Mouse (Mus musculus) erythroid progenitor cell, adult 5-6 weeks (primary cell): ENCODE measurements around the gene AC124108.1. TPM values are rescaled to one million over a fixed set of nuclear protein-coding genes. Genes with fewer than 3 reads are reported as not detected.
"Not testable (repeated sequence)": the region's sequence is repeated elsewhere in the genome, so short reads cannot be mapped to it uniquely, and the experiment has no call there.

ENCODE experiments used
- ATAC-seq: replicated peaks from 2 replicates; pipeline ENCODE4 v1.8.0; 2016; ENCODE audit warnings: moderate number of reproducible peaks, mild to moderate bottlenecking, moderate TSS enrichment, inconsistent platforms; ENCODE audit not compliant: poor library complexity, low FRiP score, severe bottlenecking
- total RNA-seq, 2 experiments: library from RNA; stranded (forward) in 1 of 2; stranded (reverse) in 1 of 2; fragments of 150-400 nt in 1 of 2; fragments of 186-747, 209-891 nt in 1 of 2; gene quantifications; 2 replicates each; pipeline versions ENCODE4 v1.2.3 to v1.2.4; 2015 to 2017; ENCODE audit warnings: low replicate concordance in 2 of 2

The AC124108.1 gene
- total RNA-seq, 2 experiments from 2014 or later, result not detected

DNA sequence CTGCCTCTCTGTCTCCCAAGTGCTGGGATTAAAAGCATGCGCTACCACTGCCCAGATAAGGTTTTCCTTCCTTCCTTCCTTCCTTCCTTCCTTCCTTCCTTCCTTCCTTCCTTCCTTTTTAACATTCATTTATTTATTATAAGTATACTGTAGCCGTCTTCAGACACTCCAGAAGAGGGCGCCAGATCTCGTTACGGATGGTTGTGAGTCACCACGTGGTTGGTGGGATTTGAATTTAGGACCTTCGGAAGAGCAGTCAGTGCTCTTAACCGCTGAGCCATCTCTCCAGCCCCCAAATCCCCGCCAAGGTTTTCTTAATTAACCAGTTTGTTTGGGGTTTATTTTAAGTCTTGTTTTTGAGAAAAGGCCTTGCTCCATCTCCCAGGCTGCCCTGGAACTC, 28.6 kb upstream of the AC124108.1 start:
- ATAC-seq, result not testable (repeated sequence)

DNA sequence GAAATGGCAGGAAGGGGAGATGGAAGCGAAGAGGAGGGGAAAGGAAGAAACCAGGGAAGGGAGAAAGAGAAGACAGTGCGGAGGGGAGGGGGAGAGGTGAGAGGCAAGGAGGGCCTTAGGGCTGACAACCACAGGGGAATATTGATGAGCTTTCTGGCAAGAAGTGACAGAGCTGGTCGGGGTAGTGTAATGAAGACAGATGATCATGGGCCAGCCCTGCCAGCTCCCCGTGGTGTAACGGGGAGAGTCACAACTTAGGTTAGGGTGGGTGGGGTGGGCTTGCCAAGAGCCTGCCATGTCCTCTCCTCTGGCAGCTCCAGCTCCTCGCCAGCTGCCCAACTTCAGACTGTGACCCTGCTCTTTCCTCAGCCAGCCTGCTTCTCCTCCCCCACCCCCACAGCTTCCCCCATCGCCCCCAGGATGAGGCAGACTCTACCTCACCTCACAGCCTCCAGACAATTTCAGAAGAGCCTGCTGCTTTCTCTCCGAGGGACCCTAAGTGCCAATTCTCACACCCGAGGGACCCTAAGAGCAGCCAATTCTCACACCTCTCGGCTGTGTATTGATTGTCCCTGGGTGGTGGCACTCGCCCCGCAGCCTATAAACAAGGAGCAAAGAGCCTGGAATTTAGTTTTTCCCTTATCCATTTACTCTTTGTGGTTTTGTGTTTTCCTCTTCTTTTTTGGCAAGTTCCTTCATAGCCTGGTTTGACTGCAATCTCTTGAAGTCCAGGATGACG, 26.3 kb upstream of the AC124108.1 start:
- ATAC-seq, result no peak

DNA sequence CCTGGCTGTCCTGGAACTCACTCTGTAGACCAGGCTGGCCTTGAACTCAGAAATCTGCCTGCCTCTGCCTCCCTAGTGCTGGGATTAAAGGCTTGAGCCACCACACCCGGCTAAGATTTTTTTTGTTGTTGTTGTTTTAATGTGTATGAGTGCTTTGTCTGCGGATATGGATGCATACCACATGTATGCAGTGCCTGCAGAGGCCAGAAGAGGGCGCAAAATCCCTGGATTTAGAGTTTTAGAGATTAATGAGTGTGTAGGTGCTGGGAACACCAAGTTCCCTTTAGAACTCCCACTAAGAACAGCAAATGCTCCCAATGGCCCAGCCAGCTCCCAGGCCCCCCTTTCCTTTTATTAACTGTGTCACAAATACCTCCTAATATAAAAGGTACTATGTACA, 25.4 kb upstream of the AC124108.1 start:
- ATAC-seq, result no peak

DNA sequence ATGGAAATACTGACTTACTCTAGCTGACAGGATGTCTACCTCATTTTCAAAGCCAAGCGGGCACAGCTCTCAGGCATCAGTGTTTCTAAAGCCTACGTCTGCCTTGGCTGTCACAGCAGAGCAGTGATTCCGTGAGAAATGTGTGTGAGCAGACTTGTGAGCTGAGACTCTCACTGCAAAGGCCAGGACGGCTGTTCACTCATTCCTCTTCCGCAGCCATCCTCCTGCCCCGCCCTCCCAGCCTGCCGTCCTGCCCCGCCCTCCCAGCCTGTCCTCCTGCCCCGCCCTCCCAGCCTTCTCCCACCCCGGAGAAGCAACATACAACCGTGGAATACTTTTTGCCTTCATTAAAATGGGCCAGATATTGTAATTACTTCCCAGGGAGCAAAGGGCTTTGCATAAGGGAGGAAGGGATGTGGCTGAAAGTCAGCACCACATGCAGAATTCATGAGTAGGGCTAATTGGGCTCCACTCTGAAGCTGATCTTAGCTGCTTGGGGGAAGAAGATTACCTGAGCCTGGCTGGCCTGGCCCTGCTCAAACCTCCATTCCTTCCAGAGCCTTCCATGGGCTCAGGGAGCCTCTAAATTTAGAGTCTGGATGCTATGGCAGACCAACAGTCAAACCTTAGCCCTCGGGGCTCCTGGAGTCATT, 23.0 kb upstream of the AC124108.1 start:
- ATAC-seq, result peak; percentile 70; the same call in 1 of the 2 replicates

DNA sequence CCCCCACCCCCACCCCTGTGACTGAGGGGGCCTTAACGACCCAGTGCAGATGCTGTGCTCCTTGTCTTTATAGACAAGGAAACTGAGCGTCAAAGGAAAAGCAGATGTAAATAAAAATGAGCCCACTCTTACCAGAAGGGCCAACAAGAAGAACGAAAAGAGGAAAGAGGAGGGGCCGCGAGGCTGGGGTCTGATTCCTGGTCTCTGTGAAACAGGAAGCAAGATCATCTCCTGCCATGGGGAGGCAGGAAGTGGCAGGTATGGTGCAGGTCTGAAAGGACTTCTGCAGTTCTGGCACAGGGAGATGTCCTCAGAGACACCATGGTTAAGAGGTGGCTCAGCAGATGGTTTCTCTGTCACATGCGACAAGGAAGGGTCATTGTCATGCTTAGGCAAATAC, 20.6 kb upstream of the AC124108.1 start:
- ATAC-seq, result no peak

DNA sequence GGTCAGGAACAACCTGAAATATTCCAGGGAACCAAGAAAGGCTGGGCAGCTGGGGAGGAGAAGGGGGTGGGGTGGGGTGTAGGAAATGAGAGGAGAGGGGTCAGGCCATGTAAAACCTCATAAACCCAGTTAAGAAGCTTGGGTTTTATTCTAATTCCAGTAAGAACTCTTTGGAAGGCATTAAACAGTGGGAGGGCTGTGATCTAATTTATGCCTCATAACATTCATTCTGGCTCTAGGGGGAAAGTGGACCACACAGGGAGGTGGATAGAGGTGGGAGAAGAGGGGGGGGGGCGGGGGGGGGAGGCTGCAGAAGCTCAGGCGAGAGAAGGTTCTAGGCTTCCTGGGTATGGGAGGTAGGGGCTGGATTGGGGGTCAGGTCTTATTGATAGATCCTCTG, 19.6 kb upstream of the AC124108.1 start:
- no peak for ATAC-seq

DNA sequence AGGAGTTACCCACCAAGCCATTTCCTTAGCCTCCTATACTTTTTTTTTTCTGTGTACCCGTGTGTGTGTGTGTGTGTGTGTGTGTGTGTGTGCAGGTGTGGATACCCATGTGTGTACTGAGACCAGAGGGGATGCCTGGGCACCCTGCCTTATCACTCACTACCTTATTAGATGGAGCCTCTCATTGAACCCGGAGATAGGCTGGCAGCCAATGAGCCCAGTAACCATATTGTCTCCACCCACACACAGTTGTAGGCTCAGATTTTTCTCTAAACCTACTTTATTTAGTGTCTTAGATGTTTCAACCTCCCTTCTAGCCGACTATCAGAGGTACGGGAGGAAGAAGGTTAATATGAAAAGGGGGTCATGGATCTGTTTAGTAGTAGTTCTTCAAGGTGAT, 5.0 kb upstream of the AC124108.1 start:
- no peak for ATAC-seq

DNA sequence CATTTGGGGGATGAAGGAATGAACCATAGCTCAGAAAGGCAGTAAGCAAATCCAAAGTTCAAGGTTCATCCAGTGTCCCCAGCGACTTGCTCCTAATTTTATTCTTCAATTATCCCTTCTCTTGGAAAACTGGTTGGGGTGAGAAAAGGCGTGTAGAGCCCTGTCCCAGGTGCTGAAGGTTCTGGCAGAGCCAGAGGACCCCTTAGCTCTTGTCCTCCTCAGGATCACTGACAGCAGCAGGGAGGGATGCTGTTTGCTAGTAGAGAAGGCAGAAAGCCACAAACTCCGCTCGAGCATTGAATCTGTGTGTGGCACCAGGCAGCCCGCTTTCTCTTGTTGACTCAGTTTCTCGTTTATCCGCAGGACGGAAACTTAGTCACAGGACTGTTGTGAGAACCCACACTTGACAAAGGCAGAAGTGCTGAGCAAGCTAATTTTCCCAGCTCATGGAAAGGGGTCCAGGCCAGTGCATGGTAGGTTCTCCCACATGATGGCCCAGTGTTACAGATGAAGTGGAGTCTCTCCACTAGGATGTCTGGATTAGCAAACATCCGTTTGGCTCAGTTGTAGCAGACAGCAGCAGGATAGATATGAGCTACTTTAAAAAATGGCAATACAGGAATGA, 2.7 kb upstream of the AC124108.1 start:
- no peak for ATAC-seq

DNA sequence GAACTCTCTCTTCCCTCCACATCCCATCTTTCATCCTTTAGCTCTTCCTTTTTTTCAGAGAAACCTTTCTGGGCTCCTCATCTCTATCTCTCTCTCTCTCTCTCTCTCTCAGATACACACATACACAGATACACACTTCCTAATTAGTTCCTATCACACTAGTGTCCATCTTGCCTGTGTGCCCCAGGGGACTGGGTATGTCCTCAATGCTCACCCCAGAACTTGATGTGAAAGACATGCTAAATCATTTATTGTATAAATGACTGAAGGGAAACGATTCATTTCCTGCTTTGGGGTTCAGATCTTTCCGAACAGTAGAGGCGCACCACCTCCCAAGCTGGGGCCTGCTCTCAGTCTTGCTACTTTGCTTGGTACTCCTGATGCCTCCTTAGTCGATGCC, 2.0 kb upstream of the AC124108.1 start:
- ATAC-seq, result no peak

DNA sequence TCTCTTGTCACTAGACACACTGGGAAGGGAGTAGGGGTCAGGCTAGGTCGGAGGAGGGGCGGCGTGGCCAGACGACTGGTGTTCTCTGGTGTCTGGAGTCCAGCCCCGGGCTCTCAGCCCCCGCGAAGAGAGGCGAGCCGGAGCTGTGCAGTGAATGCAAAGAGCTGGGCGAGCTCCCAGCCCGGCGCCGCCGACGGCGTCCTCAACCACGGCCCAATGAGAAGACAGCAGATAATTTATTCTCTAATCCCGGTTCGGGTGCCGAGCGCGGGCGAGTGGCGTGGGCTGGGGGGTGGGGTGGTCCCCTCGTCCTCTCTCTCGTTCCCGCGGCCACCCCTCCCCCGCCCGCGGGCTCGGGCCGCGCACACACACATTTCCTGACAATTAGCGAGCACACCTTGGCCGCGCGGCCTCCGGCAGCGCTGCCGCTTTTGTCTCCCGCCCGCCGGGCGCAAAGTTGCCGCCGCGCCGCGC, 1.2 kb upstream of the AC124108.1 start:
- no peak for ATAC-seq

DNA sequence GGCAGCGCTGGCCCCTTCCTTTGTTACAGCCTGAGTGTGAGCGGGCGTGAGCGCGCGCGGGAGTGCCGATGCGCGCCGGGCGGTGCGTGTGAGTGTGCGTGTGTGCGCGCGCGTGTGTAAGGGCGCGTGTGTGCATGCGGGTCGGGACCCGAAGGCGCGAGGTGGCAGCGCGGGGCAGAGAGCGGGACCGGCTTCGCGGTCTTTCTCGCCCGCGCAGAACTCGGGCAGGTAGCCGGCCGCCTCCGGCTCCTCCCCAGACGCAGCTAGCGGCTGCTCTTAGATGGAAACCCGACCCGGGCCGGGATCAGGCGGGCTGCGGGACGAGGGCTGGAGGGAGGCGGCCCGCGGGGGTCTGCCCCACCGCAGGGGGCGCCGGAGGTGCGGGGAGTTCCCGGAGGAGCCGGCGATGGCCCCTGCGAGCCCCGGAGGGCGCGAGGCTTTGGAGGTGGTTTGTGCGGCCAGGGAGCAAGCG, 600 bp upstream of the AC124108.1 start:
- ATAC-seq, result no peak

DNA sequence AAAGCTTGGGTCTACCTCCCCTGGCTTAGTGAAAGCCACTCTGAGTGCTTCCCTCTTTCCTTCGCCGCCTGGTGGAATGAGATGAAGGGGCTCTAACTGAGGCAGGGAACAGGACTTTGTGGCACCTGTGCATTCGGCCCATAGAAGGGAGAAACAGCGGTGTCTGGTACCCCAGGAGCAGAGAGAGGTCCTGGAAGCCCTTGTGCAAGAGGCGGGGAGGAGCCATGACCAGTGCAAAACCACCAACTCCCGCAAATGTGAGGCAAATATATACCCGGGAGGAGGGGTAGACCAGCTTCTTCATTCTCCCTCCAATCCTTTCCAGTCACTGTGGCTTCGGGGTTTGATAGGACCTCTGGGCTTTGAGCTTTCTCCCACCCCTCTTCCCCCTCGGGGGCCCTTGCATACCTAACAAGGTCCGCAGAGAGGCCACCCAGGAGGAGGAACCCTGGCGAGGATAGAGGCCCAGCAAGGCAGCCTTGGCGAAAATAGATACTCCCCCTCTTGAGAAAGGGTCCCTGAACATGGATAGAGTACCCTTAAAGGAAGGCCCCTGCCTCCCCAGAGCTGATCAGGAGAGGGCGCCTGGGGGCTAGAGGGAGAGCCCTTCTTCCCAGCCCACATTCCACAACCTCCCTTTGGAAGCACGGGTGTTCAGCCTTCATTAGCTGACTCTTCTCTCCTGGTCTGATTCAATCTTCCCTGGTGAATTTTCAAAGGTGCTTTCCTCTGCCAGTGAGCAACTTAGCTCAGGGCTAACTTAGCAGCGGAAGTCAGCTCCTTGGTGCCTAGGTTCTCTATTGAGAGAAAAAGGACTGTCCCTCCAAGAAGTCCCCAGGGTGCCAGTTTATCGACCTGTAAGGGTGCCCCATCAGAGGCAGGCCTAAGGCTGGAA, 776 bp downstream of the AC124108.1 start:
- ATAC-seq, result no peak

DNA sequence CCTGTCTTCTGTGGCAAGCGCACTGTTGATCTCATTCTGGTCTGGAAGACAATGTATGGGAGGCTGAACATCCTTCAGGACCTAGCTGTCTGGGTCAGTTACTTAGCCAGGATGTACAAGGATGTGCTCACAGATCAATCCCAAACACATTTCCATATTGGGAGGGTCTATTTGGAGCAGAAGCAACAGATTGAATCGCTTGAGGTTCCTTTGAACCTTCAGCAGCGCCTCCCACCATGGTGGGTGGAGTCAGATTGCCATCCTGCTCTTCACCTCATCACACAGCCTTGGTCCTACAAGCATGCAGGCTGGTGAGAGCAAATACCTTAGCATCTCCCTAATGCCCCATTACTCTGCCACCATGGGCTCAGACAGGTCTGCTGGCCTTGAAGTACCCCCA, 2.5 kb downstream of the AC124108.1 start:
- ATAC-seq, result no peak

DNA sequence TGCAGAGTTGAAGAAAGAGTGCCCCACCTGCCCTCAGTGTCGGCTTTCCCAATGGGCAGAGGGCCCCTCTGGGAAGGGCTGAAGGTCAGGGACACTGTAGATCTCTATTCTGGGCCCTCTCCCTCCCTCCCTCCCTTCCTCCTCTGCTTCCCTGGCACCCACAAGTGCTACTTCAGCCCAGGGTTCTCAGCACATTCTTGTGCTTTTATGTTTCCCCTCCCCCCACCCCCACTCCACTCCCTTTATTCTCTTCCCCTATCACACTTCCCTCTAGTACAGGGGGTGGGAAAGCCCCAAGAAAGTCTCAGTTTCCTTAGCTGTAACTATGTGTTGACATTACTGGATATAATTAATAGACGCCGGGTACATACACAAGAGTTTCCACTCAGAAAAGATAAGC, 3.4 kb downstream of the AC124108.1 start:
- no peak for ATAC-seq

DNA sequence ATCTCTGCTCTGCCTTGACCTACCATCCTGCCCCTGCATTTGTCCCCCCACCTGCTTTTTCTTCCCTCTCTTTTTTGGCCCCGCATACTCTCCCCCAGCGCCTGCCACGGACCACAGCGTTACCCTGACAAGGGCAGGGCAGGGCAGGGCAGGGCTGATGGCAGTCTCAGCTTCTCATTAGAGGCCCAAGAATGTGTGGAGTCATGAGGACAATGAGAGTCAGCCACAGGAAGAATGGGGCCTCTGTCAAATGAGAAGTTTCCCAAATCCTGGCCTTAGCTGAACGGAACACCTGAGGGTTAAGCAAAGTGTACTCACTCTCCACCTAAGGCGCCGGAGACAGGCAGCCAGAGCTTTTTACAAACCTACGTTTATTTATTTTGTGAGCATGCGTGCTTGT, 3.8 kb downstream of the AC124108.1 start:
- ATAC-seq, result no peak

DNA sequence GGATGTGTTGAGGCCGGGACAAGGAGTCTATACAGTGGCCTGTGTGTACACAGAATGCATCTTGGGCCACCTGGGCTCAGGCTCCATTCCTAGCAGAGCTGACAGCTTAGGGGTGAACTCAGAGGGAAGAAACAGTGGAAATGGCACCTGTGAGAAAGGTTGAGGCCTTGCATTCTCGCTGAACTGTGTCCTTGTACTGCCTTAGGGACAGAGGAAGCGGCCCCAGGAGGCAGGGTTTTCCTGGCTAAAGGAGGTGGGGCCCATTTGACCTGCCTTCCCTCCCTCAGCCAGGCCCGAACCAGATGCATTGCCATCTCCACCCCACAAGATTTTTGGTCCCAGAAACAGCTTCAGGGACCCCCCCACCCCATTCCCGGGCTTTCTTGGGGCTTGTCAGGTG, 4.4 kb downstream of the AC124108.1 start:
- no peak for ATAC-seq

DNA sequence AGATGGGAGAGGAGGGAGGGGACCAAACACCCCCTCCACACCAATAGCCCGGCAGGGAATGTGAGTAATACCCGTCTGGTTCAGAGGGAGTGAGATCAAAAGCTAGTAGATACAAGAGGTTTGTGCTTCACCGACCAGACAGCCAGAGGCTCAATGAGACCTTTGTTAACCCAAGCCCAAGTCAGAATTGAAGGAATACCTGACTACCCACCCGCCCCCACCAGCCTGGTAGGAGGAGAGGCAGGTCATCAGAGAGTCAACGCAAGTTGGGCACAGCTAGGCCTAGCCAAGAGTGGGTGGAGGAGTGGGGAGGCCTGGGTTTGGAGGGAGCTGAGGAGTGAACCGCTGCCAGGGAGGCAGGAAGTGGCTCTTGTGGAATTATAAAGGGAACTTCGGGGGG, 5.1 kb downstream of the AC124108.1 start:
- ATAC-seq, result no peak

DNA sequence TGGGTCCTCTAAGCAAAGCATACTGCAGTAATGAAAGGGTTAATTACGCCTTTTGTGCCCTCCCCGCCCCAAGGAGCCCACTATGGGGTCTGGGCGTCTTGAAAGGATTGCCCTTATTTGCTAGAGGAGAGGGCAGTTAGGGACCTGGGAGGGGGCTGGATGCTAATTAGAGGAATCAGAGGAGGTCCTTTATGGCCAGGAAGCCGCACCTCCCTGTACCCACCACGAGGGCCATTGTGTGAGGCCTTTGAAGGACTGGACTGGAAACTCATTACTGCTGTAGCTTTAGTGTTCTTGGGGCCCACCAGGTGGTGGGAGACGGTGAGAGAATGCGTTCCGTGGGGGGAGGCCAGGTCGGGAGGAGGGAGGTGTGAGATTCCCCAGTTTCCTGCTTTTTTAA, 6.4 kb downstream of the AC124108.1 start:
- no peak for ATAC-seq

DNA sequence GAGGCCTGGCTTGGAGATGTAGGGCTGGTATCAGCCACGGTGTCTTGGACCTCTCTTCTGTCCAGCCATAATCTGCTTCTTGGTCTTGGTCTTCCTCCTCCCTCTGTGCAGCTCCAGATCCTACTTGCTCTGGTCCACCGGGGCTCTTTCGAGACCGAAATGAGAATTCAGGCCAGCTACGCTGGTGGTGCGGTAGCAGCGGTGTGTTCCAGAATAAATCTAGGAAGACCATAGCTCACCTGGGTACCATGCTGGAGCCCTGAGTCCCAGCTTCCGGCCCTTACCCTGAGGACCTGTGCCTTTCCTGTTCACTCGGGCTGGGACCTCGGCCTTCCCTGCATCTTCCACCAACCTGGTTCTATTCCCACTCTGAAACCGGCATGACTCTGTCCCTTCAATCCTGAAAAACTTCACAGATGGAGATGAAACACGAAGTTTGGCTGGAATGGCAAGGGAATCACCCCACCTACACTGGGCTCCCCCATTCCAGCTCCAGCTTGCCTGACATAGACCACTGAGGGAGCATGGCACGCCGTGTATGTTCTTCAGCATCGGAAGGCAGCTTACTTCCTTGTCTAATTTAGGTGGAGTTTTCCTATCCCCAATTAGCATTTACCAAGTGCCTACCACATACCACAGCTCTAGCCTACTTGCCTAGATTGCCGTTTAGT, 7.3 kb downstream of the AC124108.1 start:
- no peak for ATAC-seq
